Mouse (Mus musculus) thymus, postnatal 0 days (tissue): Measurements from ENCODE around the gene Nemp2. TPM values are rescaled to one million over a fixed set of nuclear protein-coding genes. Genes with fewer than 3 reads are reported as not detected.

Experiments used
- DNase-seq: peaks from one replicate; pipeline ENCODE4 v3.0.0-alpha.2; 2015; ENCODE audit warnings: low spot score
- polyA plus RNA-seq: library from polyadenylated mRNA; unstranded; fragments of >200 nt; fragmentation: Nextera tagmentation; extraction: Ambion mirVana; gene quantifications from 2 replicates; pipeline ENCODE4 v1.2.1, GENCODE M21; 2015

Gene Nemp2
- 12.5 and 15.8 TPM in 2 replicates for polyA plus RNA-seq

DNA sequence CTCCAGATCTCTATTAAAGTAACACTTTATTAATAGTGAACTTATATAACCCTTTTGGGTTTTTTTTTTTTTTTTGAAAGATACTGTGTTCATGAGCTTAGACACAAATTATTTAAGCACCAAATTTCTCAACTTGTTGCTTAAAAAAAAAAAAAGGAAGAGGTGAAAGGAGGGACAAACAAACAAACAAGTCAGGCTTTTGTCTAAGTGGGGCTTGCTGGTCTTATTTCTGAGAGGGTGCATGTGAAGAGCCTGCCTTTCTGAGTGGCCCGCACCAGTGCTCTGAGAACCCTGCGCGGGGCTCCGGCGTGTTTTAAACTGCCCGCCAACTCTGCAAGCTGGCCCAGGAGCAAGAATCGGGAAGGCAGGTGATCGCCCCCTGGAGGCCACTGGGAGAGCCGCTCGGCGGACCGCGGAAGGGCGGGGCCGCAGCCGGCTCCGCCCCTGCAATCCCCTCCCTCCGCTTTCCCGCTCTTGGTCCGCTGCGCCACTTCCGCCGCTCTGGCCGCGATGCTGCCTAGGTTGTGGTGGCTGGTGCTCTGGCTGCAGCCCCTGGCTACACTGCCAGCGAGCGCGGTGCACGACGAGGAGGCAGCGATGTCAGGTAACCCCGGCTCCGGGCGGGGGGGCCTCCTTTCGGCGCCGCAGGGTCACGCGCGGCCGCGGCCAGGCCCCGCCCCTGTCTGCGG lies at the start of gene Nemp2:
Gene Nemp2 (plus strand): TSS at position 456 of the 689 bp plus-strand sequence.
- peak; percentile 92 for DNase-seq

DNA sequence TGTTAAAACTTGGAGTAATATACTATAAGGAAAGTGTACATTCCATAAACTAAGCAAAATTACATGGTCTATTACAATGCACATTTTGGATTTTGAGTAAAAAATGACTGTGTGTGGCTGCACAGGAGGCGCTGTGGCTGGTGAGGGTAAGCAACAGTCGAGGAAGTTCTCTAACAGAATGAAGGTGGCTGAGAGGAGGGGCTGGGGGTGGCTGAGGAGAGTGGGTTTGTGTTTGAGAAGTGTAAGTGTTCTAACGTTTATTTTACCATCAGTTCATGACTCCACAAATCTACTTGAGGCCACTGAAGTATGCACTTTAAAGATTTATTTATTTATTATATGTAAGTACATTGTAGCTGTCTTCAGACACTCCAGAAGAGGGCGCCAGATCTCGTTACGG lies 48.8 kb upstream of the Nemp2 start:
- no peak for DNase-seq

DNA sequence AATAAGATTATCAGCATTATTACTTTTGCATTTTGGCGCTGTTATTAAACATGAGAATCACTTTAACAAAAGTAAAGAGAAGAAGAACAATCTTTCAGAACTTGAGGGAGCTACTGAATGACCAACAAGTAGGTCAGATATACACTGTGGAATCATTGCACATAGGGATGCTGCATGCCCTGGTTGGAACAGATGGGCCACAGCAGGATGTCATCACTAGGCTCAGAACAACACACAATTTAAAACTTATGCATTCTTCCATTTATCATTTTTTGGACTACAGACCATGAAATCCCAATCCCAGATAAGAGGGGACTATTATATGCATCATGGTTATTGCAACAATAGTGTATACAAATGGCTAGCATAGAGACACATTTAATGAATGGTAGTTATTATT lies 47.6 kb upstream of the Nemp2 start:
- DNase-seq = no peak

DNA sequence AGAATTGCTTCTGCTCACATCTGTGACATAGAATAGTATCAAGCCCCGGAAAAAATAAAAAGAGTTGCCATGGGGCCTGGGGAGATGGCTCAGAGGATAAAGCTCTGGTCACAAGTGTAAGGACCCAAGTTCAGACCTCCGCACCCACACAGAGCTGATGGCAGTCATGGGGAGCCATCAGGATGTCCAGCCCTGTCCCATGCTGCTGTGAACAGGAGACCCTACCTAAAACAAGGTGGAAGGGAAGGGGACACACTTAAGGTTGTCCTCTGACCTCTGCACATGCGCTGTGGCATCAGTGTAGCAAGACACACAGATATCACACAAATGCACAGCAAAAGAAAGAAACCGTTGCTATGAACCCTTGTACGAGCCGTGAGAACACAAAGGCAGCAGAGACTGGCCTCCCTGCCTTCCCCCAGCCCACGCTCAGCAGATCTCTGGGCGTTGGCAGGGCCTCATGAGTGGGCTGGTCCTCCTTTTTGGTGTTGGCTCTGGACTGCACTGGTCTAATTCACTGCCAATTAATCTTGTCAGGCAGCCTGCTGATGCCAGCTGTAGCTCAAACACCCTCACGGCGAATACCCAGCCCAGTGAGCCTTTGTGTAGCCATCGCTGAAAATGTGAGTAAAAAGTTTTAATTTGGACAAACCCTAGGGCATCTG lies 33.4 kb upstream of the Nemp2 start:
- no peak for DNase-seq

DNA sequence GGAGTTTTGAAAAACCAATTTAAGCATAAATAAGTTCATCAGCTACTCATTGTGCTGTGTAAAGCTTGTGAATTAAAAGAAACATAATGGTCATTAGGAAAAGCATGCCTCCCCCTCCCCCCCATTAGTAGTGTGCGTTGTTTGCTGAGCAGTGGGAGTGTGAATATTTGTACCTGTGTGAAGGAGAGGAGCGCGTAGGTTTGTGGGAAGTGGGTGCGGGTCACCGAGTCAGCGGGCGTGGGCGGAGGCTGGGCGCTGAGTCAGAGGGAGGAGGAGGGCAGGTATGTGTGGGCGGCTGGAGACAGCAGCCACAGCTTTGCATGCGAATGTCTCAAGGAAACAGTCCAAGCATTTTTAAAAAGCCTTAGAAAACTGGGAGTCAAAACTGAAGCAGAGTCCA lies 32.7 kb upstream of the Nemp2 start:
- DNase-seq = peak; percentile 36

DNA sequence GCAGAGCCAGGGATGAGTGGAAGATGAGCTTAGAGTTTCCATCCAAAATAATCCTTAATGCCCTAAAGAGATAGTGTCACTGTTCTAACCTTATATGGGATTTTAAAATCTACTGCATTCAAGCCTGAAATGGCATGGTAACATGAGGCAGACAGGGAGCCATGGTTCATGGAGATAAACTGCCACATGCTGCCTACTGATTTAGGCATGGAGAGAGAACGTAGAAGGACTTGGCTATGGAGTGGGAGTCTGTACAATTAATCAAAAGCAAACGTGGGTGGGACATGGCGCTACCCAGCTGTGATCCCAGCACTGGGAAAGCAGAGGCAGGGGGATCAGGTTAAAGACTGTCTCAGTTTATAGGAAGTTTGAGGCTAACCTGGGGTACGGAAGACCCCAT lies 32.1 kb upstream of the Nemp2 start:
- no peak for DNase-seq

DNA sequence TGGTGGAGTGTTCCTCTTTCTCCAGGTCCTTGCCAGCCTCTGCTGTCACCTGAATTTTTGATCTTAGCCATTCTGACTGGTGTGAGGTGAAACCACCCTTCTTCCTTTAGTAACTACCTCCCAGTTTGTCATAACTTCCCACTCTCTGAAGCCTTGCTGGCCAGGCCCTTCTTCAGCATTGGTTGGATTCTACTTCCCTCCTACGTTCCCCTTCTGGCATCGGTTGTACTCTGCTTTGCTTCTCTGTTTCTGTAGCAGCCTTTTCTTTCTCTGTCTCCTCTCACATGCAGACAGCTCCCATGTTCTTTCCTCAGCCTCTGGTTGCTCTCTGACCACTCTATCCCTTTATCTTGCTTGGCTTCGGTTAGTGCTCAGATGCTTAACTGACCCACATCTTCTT lies 29.0 kb upstream of the Nemp2 start:
- DNase-seq = no peak

DNA sequence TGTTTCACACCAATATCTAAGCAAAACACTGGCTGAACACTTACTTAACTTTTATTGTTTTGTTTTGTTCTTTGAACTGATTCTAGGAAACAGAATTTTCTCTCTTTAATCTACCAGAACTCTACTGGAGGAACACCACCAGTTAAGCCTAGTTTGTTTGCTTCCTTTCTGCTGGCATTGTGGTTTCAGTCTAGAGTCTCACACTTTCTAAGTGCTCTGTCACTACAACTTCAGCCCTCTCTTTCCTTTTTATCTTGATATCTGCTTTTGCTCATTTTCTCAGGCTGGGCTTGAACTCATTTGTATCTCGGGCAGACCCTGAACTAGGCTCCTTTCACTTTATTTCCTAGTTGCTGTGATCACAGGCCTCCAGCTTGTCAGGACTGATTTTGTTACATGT lies 22.8 kb upstream of the Nemp2 start:
- peak; percentile 10 for DNase-seq

DNA sequence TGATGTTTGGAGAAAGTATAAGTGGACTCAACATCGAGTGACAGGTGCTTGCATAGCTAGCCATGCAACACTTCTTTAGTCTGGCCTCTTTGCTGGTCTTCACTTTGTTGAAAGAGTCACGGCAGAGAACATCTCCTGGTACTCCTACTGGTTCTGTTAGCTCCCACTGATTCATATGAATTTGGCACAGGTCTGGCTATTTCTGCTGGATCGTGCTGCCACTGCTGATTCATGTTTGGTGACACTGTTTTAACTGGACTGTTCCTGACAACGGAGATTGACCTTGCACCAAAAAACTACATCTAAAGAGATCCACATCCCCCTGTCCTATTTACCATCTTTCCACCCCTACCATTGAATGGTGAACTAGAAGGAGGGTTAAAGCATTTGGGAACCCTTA lies 22.0 kb upstream of the Nemp2 start:
- no peak for DNase-seq

DNA sequence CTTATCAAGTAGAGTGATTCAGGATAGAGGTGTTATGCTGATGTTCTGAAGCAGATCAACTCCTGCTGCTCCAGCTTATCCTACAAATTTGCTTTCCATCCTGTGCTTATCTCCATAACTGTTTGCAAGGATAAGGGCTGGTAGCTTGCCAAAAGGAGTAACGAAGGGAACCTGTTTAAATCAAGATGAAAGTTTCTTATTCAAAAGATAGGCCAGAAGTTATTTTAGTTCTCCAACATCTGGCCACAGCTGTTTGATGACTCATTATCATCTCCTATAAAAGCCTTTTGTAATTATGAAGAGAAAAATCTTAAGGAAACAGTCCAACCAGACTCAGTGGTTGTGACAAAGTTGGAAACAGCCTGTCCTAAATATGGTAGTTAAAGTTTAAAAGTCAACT lies 12.3 kb upstream of the Nemp2 start:
- no peak for DNase-seq

DNA sequence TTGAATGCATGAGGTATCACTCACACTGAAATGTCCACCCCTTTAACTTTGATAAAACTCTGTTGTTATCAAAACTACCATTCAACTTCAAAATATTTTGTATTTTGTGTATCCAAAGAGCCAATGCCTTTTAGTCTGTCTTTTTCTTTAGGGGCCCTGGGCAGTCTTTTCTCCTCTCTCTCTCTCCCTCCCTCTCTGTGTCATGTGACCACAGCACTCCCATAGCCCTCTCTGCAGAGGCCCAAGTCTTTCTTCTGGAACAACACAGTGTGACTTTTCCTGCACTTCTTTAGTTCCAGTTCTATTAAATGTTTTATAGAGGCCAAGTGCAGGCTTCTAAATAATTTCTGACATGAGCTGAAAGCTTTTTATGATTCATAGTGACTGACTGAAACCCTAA lies 10.1 kb upstream of the Nemp2 start:
- DNase-seq = no peak

DNA sequence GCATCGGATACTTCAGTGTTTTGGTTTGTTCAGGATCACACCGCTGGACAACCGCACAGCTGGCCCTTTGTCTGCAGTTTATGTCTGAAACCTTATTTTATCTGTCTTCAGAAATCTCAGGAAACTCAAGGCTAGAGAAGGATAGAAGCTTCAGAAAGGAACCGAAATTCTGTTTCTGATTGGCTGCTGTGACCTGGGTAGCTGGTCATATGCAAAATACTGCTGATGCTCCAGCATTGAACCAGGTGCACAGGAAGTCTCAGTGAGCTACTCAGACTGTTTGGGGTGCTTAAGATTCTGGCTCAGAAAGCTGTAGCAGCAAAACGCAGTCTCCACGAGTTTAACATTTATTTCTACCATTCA lies 415 bp downstream of the Nemp2 start:
- DNase-seq = peak; percentile 91

DNA sequence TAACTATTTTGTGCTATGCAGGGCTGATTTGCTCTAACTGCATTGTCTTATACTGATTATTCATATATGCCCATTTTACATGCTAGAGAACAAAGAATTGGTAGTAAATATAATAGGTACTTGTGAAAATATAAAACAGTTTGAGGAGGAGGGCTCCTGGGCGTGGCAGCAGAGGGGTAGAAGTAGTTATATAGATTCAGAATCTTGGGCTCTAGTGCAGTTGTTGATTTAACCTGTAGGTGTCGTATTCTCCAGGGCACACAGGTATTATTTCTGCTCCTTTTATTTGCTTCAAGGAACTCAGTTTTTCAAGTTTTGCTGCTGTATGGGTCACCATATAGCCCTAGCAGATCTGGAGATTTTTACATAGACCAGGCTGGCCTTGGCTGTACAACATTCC lies 1.1 kb downstream of the Nemp2 start:
- DNase-seq = peak; percentile 50

DNA sequence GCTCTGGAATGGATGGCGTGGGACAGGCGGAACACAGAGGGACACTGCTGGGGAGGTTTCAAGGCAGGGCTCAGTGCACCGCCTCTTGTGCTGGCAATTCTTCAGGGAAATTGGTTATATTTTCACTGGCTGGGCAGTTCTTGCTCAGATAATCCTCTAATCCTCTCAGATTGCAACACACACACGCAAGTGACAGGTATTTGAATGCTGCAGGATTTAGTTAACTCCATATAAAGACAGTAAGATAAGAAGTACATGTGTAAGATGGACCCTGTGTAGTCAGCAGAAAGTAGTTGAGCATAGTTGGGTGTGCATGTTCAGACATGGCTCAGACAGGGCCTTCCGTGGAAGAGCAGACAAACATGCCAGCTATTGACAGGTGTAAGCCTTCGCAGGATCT lies 3.7 kb downstream of the Nemp2 start:
- DNase-seq = no peak

DNA sequence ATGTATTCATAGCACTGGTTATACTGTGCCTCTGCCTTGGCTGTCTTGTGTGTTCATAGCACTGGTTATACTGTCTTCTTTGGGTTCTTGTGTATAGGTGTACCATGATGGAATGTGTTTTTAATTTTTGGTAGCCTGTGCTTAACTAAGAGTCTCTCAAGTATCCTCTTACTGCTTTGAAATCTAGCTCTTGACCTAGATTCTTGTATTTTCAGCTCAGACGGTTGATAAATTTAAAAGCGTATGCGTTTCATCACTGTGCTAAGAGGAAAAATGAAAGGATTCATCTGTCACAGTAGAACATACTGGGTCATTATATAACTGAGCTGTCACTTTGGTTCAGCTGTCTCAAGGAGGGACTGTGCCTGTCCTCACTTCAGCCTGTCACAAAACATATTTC lies 5.4 kb downstream of the Nemp2 start:
- DNase-seq = no peak

DNA sequence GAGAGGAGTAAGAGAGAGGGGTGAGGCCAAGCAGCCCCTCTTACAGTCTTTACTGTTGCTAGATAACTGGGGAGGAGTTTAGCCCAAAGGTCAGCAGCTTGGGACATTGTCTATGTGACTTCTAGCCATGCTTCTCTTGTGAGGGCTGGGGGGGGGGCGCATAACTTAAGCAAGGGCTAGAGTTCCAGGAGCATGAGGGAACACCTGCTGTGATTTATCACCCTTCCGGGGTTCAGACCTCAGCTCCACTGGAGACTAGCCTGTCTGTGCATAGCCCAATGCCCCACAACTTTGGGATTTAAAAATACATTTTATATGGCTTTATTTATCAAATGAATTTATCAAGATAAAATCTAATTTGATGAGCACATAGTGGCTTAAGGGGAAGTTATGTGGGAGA lies 7.6 kb downstream of the Nemp2 start:
- DNase-seq = no peak

DNA sequence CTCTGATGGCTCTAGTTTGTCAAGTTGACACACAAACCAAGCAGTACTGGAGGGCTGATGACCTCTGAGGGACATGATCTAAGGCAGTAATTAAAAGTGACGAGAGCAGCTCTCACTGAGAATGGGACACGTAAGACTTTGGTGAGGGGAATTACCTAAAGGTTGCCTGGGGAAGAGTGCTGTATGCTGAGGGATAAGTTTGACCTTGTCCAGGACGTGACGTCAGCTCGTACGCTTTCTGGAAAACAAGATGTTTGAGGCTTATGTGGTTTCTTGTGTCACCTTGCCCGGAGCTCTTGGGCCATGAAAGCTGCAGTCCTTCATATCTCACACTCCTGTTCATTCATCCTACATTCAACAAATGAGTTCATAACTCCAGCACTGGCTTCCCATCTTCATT lies 8.6 kb downstream of the Nemp2 start:
- DNase-seq = no peak

DNA sequence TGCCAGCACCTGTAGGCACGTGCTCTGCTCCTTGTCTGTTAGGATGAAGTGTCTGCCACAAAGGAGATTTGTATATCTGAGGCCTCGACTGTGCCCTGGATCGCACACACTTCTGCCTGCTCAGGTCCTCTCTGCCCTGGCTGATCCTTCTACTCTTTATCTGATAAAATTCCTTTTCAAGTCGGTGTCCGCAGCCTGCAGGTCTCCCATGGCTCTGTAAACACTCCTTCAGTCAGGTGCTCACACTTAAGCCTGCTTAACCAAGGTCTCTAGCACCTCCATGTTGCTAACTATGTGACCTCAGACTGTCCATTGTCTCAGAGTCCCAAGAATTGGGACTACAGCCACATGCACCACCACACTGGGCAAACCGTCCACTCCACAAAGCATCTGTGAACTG lies 9.8 kb downstream of the Nemp2 start:
- DNase-seq = no peak

DNA sequence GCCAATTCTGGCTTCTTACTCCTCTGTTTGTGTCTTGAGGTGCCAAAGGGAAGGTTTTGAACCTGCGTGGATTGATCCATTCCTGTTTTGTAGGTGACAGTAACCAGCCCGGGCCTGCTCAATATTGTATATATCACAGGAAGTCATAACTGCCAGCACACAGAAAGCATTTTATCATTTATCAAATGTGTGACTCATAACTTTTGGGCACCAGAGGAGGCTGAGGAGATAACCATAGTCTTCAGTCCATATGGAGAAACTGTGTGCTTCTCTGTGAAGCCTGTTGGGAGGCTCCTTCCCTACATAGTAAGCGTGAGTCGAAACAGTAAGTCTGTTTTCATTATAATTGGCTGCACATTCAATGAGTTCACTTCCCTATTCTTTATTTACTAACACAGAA lies 10.2 kb downstream of the Nemp2 start:
- DNase-seq = no peak

DNA sequence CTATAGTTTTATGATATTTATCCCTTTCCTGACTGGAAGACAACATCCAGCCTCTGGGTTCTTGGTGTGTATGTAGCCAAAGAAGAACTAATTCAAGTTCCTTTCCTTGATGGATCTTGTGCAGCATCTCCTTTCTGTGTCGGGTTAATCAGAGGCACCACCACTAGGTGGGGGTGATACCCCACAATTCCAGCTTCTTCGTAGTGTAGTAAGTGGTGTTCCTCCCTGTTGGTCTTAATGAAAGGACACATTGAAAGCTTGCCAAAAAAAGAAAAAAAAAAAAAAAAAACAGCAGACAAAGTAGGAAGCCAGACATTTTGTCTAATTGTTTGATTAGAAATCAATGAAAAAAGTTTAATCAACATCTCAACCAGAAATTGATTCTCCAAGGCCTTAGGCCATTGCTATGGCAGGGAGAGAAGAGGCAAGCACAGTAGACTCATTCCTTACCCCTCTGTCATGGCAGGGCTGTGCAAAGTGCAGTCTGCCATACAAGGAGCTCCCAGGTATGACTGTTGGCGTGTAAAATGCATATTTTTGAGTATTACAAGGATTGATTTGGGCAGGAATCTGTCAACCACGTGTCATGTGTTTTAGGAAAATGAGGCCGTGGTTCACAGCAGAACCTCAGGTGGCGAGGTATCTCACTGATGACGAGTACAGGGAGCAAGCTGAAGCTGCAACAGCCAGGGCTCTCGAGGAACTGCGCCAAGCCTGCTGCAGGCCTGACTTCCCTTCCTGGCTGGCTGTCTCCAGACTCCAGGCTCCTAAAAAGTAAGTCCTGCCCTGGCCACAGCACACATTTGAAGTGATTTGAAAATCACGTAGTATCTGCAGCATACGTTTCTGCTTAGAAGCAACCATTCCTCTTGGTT lies 17.9 kb downstream of the Nemp2 start:
- DNase-seq = peak; percentile 83

DNA sequence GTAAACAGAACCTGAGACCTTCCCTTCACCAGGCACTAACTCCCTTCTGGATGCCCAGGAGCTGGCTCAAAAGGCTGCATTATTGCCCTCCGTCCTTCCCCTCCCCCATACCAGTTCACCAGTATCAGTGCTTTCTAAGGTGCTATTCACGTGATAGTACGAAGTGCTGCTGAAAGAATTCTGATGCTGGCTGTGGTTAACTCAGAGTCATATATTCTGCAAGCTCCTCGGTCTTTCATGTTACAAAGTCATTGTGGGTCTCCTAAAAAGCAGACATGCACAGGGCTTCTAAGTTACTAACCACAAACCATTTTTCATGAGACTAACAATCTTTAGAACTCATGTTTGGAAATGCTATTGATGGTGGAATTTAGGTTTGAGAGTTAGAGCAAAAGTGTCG lies 19.6 kb downstream of the Nemp2 start:
- peak; percentile 61 for DNase-seq

DNA sequence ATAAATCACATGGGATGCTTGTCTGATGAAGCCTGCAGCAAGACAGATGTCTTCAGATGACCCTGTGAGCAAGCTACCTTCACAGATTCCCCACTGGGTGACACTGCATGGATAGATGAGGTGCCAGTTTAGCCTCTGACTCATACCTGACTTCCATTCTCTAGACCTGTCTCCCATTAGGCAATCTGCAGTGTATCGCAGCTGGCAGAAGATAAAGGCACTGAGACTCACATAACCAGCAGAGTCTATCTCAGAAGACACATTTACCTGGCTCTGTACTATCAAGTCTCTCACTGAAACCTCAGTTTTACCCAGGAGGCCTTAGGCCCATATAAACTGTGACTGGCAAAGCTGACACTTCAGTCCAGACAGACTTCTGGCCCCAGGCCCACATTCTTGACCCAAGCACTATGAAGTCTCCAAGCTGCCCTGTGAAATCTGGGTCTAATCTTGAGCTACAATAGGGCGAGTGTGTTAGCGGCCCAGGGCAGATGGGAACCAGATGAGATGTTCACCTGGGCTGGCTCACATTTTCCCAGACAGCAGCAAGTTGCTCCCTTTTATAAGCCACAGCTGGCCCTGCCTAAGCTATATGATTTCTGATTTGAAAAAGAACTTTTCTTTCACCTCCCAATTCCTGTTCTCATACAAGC lies 22.2 kb downstream of the Nemp2 start:
- no peak for DNase-seq
